Mouse (Mus musculus): Measurements from ENCODE around the gene Gcm1.

DNA sequence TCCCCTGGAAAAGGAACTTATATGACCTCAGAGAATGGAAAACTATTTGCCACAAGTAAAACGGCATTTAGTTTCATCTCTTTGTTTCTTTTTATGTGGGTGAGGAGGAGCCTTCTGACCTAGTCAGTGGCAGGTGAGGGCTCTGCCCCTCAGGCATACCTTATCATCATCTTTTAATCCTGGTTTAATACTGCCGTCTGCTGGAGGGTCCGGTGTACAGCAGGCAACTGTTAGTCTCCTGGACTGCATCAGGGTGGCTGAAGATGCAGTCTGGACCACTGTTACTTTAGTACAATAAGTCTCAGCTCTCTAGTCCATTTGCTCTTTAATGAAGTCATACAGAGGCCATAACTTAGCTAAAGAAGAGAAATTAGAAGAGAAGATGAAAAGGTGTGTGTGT is 26.9 kb upstream of the Gcm1 start:
- TF ChIP-seq CTCF (IDR thresholded peaks at IDR 0.05; ENCODE audit: insufficient read depth, low read depth, low read length) (no peak), POLR2A (IDR thresholded peaks at IDR 0.05; ENCODE audit: insufficient read depth, low read depth, low read length) (no peak)

All from olfactory bulb, adult 2 months (tissue).